Mouse (Mus musculus) CH12F3 (cell line): Measurements from ENCODE around the gene Erp29.

Experiments
- in situ Hi-C: fragments of 300-500 bp; cut with MboI; formaldehyde crosslinking; loops from 2 replicates; pipeline ENCODE4 v1.14.3; 2020; ENCODE audit warnings: low sequenced_read_pairs

Gene Erp29

DNA sequence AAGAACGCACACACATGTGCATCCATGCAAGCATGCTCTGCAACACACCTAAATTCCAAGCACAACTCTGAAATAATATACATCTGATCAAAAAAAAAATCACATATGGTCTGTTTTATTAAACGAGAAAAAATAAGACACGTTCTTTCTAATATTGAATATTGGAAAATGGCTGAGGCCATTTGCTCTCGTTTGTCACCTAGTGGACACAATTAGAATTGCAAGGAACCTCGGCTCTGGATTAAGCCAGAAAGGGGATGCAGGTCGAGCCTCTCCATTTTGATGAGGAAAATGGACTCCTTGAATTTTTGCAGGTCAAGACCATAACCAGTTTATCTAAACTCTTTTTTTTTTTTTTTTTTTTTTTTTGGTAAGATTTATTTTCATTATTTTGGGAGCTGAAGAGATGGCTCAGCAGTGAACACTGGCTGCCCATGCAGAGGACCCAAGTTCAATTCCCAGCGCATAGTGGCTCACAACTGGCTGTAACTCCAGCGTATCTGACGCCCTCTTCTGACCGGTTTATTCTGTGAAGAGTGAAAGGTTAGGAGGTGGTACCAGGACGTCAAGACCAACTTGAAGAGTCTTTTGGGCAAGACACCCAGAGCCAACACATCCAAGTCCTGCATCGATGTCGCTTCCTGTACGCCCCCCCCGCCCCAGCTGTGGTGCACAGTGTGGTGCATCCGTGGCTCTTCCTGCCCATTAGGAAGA, 59.5 kb downstream of the Erp29 start:
- in situ Hi-C loops, result no loop called here

DNA sequence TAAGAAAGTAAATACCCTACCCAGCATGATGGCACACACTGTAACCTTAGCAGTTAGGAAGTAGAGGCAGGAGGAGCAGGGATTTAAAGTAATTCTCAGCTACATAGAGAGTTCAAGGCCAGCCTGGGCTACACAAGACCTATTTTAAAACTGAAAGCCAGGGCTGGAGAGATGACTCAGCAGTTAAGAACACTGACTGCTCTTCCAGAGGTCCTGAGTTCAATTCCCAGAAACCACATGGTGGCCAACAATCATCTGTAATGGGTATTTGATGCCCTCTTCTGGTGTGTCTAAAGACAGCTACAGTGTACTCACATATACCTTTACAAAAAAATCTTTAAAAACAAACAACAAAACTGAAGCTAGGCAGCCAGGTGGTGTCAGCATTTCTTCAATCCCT, 62.6 kb downstream of the Erp29 start:
- in situ Hi-C loops, result no loop called here

DNA sequence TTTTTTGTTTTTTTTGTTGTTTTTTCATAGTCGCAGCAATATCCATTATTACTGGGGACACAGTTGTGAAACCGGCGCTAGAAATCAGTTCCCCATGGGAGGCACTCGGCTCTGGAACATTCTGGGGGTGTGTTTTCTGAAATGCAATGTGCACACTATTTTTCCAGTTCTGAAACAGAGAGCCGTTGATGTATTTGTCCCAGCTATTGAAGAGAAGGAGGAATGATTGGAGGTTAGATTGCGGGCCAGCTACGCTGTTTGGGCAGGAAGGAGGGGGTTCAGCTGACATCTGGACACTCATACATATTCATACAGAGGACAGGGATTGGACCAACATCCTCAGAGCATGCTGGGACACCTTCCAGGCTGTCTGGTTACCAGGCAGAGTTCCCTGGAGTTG, 63.2 kb downstream of the Erp29 start:
- in situ Hi-C loops, result no loop called here

DNA sequence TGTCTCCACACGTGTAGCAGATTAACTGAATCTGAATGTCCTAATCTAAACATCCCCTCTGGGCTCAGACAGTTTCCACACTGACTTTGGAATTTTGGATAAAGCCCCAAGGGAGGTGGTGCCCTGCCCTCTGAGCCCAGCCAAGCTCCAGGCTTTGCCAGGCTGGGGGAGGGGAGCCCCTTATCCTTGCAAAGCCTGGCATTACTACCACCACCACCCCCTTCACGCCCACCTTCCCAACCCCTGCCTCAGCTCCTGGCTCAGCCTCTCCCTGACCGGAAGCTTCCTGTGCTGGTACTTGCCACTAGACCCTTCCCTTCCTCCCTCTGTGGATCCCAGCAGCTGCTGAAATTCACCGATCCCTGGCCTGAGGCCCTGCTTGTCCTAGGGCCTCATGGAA, 65.2 kb downstream of the Erp29 start:
- in situ Hi-C loops, result no loop called here

DNA sequence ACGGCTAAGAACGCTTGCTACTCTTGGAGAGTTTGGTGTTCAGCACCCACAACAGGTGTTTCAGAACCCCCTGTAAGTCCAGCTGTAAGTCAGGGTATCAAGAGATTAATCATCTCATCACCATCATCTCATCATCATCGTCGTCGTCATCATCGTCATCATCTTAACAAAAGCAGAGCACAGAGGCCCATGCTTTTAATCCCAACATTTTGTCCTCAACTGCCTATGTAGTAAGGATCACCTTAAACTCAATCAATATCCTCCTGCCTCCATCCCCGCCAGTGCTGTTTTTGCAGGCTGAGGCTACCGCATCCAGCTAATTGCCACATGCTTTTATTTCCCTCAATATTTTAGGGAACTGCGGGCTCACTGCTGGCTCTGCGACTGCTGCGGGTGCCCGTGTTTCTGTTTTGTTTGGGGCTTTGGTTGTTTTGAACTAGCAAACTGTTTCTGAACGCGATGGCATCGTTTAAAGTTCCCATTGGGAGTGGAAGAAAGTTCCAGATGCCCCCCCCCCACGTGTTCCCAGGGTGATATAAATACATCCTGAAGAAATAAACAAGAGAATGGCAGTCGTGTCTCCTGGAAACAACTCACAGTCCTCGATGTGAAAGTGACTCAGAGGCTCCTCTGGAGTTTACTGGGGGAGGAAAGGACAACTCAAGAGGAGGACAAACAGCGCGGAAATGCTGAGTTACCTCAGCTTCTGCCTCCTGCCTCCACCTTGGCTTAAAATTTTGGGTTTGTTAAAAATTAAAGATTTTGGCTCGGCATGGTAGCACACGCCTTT, 66.0 kb downstream of the Erp29 start:
- in situ Hi-C loops, result no loop called here

DNA sequence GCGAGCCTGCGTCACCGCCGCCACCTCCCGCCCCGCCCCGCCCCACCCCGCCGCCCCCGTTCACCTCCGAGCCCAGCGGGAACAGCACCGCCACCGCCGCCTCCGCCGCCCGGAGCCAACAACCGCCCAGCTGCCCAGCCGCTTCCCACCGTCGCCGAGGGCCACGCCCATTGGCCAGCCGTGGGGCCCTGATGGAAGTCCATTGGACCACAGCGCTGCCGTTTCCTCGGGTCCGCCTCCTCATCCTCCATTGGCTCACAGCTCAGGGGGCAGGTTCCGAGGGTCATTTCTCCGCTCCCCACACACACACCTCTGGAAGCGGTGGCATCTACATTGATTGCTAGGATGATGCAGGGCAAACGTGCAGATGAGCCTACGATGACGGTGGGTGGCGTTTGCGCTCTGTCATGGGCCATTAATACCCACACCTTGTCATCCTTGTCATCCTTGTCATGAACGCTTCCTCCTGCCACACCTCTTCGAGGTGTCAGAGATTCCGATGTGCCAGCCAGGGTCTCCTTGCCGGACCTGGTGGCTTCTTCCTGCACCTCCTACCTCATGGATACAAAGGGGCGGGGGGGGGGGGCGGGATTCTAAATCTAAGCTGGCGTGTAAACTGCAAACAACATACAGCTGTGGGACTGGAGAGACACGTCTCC, 66.7 kb downstream of the Erp29 start, which contains the start of gene Trafd1:
TSS of gene Trafd1 (minus strand) at position 172 of the 659 bp plus-strand sequence.
- in situ Hi-C loops, result no loop called here

DNA sequence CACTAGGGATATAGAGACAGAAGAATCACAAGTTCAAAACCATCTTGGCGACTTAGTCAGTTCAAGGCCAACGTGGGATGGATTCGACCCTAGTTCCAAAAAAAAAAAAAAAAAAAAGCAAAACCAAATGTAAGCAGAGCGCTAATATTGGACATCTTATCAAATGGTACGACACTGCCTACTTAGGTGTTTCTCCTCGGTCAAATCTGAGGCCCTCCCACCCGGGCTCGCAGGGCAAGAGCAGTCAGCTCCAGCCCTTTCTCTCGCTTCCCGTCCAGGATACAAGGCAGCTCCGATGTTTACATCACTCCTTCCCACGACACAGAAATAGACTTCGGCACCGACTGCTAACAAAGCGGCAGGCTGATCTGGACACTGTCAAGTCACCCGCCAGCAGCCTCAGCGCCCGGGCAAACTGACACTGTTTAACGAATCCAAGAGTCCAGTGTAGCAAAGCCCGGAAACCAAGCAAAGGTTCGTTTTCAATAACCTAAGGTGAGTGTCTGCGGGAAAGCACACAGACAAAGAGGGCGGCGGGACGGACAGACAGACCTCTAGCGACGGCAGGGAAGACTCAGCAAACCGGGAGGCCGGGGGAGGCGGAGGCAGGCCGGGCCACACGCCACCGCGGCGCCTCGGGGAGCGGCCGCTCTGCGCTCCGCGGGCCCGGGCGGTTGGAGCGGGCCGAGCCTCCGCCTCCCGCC, 67.4 kb downstream of the Erp29 start:
- in situ Hi-C loops, result no loop called here

DNA sequence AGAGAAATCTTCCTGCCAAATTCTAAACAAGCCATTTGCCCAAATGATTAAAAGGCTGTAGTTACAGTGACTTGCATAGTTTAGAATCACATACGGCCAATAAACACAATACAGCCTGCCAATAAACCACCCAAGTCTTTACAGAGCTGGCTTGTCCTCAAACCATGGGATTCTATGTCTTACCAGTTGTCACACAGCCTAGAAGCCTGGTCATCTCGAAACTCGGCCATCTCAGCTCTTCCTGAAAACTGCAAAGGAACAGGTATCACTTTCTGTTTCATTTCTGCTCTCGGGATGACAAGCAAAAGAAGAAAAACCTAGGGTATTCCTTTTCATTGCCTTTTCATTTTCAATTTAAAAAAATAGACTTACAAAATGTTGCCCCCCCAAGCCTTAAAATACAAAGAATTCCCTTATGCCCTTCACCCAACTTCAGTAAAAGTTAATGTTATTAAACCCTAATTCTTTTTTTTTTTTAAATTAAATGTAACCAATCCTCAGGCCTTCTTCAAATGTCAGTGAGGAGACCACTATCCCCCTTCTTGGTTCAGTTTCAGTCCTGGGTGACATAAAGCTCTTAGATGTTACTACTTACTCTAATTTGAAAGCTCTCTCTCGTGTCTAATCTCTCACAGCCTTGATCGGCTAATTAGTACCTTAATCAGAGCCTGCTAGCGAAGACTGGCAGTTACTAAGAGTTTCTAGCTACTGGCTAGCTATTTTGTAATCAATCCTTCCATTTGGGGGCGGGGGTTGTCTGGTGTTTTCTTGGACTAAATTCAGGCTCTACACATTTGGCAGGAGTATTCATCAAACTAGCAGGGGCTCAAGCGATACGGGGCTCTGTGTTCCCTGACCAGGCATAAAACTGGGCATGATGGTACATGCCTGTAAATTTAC, 68.2 kb downstream of the Erp29 start:
- in situ Hi-C loops, result no loop called here

DNA sequence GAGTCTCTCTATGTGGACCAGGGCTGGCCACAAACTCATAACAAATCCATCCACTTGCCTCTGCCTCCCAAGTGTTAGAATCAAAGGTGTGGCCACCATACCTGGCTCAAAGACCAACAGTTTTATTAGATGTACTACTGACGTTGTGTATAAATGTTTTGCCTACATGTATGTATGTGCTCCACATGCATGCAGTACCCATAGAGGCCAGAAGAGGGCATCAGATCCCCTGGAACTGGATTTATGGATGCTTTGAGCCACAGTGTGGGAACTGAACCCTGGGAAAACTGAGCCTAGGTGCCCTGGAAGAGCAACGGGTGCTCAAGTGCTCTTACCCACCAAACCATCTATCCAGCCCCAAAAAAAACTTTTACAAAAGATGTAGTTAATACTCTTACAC, 71.6 kb downstream of the Erp29 start:
- in situ Hi-C loops, result no loop called here

DNA sequence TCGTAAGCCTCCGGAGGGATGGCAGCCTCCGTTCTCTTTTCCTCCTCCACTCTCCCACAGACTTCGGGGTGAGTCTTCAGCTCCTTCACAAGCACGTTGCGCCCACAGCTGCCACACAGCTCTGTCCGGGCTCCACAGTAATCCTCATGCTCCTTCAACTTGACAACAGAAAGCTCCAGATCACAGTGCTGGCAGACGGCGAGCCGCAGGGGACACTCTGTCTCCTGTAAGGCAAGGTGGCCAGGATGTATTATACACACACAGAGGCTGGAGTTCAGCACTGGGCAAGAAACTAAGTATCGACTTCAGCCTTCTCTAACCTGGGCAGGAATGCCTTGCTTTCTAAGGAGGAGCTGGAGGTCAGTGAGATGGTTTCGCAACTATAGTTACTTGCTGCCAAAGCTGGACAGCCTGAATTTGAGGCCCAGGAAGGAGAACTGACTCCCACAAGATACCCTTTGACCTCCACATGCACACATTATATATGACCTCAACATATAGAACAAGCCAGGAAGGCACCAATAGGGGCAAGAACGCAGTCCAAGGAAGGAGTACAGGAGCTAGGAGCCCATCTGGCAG, 73.5 kb downstream of the Erp29 start:
- in situ Hi-C loops, result no loop called here
